17 mouse cellular contexts compared by ENCODE assay signal in genomic region chr8:83719048-83719447, GRCm38 (mm10).
"Had no signal": no experiment of that assay in that cellular context is flagged by ENCODE, and none has a peak within 500 bp of the region (broad histone marks: within the 10 kb centered on the region; RNA-seq: fewer than 3 reads in every experiment).

No protein-coding gene starts in this region.

- DNase-seq: lung, adult 18-20 months; lung, postnatal 14 days; lung, postnatal 36 days; midbrain, embryonic 14.5 days; retina, postnatal 1 day; right cerebral cortex, adult 18-20 months; right cerebral cortex, postnatal 25 days; right cerebral cortex, postnatal 4 days; spleen, adult 18-20 months; thymus, adult 18-20 months; thymus, postnatal 14 days; thymus, postnatal 36 days had no signal

- H3K27ac ChIP-seq: lung, embryonic 15.5 days; midbrain, embryonic 10.5 days; midbrain, embryonic 12.5 days; neural tube, embryonic 13.5 days; neural tube, embryonic 15.5 days had no signal

- H3K4me2 ChIP-seq: lung, embryonic 15.5 days; midbrain, embryonic 12.5 days; neural tube, embryonic 13.5 days; neural tube, embryonic 15.5 days had no signal

- H3K4me3 ChIP-seq: lung, embryonic 15.5 days; midbrain, embryonic 10.5 days; midbrain, embryonic 12.5 days; neural tube, embryonic 13.5 days; neural tube, embryonic 15.5 days had no signal

- H3K27me3 ChIP-seq: lung, embryonic 15.5 days; midbrain, embryonic 12.5 days; neural tube, embryonic 13.5 days; neural tube, embryonic 15.5 days had no signal
